Mouse (Mus musculus) cerebellum, postnatal 25 days (tissue): ENCODE measurements at regions not wholly inside any gene's neighbourhood (a gene's known extent, or its start where the extent isn't known, plus 50 kb on each side); places are given as distances from the start of the nearest gene placed in this dataset.

Source experiments
- DNase-seq, 2 experiments: peaks; one replicate each; pipeline ENCODE4 v3.0.0; 2021; ENCODE audit warnings: mixed read lengths in 2 of 2

- DNase-seq: no peak
Measured at GRCm38 (mm10) chr6:31995977-31996376, 54.1 kb upstream of the 1700012A03Rik start.

GRCm38 (mm10) chr6:31995249-31995648 lies 54.8 kb upstream of the 1700012A03Rik start:
- no peak for DNase-seq

GRCm38 (mm10) chr6:31985698-31986097 lies 64.3 kb upstream of the 1700012A03Rik start:
- no peak for DNase-seq

GRCm38 (mm10) chr6:31976705-31977104 lies 73.3 kb upstream of the 1700012A03Rik start:
- no peak for DNase-seq

GRCm38 (mm10) chr6:31948063-31948481 lies 102.0 kb upstream of the 1700012A03Rik start:
- DNase-seq: no peak

- DNase-seq: no peak
Measured at GRCm38 (mm10) chr6:31946572-31946971, 103.5 kb upstream of the 1700012A03Rik start.

- DNase-seq: no peak
Measured at GRCm38 (mm10) chr6:31945347-31945746, 104.7 kb upstream of the 1700012A03Rik start.

GRCm38 (mm10) chr6:31944546-31944945 lies 105.5 kb upstream of the 1700012A03Rik start:
- no peak for DNase-seq

GRCm38 (mm10) chr6:31942696-31943095 lies 107.3 kb upstream of the 1700012A03Rik start:
- DNase-seq: no peak

- peak; percentile 87 to 92 for DNase-seq
Measured at GRCm38 (mm10) chr6:31938216-31938814, 111.7 kb upstream of the 1700012A03Rik start.

- no peak for DNase-seq
Measured at GRCm38 (mm10) chr6:31937146-31937545, 112.9 kb upstream of the 1700012A03Rik start.

GRCm38 (mm10) chr6:31934826-31935225 lies 115.2 kb upstream of the 1700012A03Rik start:
- peak; percentile 41 to 63 for DNase-seq

- no peak for DNase-seq
Measured at GRCm38 (mm10) chr6:31933956-31934355, 116.1 kb upstream of the 1700012A03Rik start.

- DNase-seq: no peak
Measured at GRCm38 (mm10) chr6:31933364-31933763, 116.7 kb upstream of the 1700012A03Rik start.

- no peak for DNase-seq
Measured at GRCm38 (mm10) chr6:31931116-31931515, 118.9 kb upstream of the 1700012A03Rik start.

GRCm38 (mm10) chr6:31929165-31929564 lies 120.9 kb upstream of the 1700012A03Rik start:
- peak in 1 of 2 experiments; percentile 2 for DNase-seq

GRCm38 (mm10) chr6:31927181-31927580 lies 122.9 kb upstream of the 1700012A03Rik start:
- DNase-seq: peak; percentile 73 to 86

GRCm38 (mm10) chr6:31924669-31925046 lies 125.4 kb upstream of the 1700012A03Rik start:
- no peak for DNase-seq

- DNase-seq: no peak
Measured at GRCm38 (mm10) chr6:31923951-31924668, 125.9 kb upstream of the 1700012A03Rik start.

- DNase-seq: no peak
Measured at GRCm38 (mm10) chr6:31921561-31922152, 128.4 kb upstream of the 1700012A03Rik start.

GRCm38 (mm10) chr6:31917411-31918131 lies 132.5 kb upstream of the 1700012A03Rik start:
- DNase-seq: peak; percentile 84 to 86

- no peak for DNase-seq
Measured at GRCm38 (mm10) chr6:31901791-31902190, 148.3 kb upstream of the 1700012A03Rik start.

- peak; percentile 12 to 46 for DNase-seq
Measured at GRCm38 (mm10) chr6:31899055-31899454, 151.0 kb upstream of the 1700012A03Rik start.
